Mouse (Mus musculus) effector memory CD4-positive, alpha-beta T cell, adult 7 months (primary cell): Measurements from ENCODE around the gene Kbtbd2. TPM values are rescaled to one million over a fixed set of nuclear protein-coding genes. Genes with fewer than 3 reads are reported as not detected.

Source experiments
- polyA plus RNA-seq: library from polyadenylated mRNA; unstranded; fragments of 100-300 nt; shearing (Covaris generic); gene quantifications from one replicate; pipeline ENCODE4 v1.2.1, GENCODE M21; 2017

Kbtbd2 gene
- 106 TPM for polyA plus RNA-seq

DNA sequence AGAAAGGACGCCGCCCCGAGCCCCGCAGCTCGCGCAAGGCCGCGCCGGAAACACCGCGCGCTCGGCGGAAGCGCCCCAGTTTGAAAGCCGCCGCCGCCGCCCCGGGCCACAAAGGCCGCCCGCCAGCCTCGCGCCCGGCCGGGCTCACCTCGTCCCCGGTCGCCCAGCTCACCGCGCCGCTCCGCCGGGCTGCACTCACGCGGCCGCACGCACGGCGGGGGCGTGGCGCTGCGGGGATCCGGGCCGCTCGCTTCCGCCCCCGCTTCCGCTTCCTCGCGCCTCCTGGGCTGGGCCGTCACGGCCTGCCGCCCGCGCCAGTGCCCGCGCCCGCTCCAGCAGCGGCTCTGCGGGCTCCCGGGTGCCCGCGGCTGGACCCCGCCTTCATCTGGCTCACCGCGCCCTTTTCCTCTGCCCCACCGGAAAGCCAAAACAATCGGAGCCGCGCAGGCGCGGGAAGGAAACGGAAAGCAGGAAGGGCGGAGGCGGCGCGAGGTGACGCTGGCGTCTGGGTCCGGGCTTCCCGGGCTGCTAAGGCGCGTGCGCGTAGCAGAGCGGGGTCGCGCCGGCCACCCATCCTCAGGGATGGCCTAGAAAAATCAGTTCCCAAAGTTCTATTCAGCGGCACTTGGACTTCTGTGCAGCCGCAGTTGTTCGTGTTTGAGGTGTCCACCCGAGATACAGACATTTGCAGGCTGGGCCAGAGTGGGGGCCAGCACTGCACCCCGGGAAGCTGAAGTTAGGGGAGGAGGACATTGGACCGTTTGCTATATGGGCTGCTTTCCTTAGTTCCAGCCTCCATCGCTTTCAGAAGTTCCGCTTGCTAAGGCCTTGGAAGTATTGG lies at the start of gene Kbtbd2:
Gene Kbtbd2 (minus strand): TSS at position 503 of the 841 bp plus-strand sequence.

DNA sequence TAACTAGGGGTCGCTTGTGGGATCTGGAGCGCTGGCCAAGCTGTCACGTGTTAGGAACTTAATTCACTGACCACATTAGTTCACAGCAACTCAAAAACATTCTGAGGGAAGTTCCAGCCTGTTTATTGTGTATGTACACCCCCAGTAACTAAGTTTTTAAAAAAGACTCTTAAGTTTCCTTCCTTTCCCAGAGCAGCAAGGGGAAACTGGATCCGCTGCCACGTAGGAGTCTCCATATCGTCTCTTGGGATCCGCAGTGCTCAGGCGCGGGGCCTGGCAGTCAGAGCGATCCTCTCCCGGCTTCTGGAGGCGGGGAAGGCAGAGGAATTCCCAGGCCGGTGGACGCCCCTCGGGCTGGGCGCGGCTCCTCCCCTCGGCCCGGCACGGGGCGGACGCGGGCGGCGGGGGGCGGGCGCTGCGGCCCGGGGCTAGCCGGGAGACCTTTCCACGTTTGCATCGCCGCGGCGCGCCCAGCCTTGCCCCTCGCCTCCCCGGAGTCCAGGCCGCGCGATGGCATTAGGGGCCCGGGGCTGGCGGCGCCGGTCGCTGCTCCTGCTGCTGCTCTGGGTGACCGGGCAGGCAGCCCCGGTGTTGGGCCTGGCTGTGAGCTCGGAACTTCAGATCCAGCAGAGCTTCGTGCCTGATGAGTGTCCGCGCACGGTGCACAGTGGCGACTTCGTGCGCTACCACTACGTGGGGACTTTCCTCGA lies 34.2 kb upstream of the Kbtbd2 start, which contains the start of gene Fkbp9:
Gene Fkbp9 (plus strand): TSS at position 363 of the 710 bp plus-strand sequence.

Other genes starting within 250 kb of the Kbtbd2 start
- 0.90 TPM for gene Pde1c, start 228.7 kb downstream of the Kbtbd2 start, polyA plus RNA-seq
- 137 TPM for gene Lsm5, start 93.1 kb downstream of the Kbtbd2 start, polyA plus RNA-seq
- 84.8 TPM for gene Avl9, start 82.9 kb downstream of the Kbtbd2 start, polyA plus RNA-seq
- not detected for gene Fkbp9, start 34.2 kb upstream of the Kbtbd2 start, polyA plus RNA-seq
- gene Nt5c3, start 126.1 kb upstream of the Kbtbd2 start, polyA plus RNA-seq = 51.0 TPM
- not detected for gene Vmn1r4, start 126.2 kb upstream of the Kbtbd2 start, polyA plus RNA-seq
- gene Vmn1r5, start 172.5 kb upstream of the Kbtbd2 start, polyA plus RNA-seq = not detected
- gene Vmn1r6, start 199.4 kb upstream of the Kbtbd2 start, polyA plus RNA-seq = 0.07 TPM
- not detected for gene Vmn1r7, start 227.5 kb upstream of the Kbtbd2 start, polyA plus RNA-seq
- not detected for gene Vmn1r8, start 234.5 kb upstream of the Kbtbd2 start, polyA plus RNA-seq